Mouse (Mus musculus): Measurements from ENCODE around the gene Cmc4. TPM values are rescaled to one million over a fixed set of nuclear protein-coding genes. Genes with fewer than 3 reads are reported as not detected.

The Cmc4 gene
- 14.1 and 21.3 TPM in 2 replicates for polyA plus RNA-seq (2012; rRNA removed)

DNA sequence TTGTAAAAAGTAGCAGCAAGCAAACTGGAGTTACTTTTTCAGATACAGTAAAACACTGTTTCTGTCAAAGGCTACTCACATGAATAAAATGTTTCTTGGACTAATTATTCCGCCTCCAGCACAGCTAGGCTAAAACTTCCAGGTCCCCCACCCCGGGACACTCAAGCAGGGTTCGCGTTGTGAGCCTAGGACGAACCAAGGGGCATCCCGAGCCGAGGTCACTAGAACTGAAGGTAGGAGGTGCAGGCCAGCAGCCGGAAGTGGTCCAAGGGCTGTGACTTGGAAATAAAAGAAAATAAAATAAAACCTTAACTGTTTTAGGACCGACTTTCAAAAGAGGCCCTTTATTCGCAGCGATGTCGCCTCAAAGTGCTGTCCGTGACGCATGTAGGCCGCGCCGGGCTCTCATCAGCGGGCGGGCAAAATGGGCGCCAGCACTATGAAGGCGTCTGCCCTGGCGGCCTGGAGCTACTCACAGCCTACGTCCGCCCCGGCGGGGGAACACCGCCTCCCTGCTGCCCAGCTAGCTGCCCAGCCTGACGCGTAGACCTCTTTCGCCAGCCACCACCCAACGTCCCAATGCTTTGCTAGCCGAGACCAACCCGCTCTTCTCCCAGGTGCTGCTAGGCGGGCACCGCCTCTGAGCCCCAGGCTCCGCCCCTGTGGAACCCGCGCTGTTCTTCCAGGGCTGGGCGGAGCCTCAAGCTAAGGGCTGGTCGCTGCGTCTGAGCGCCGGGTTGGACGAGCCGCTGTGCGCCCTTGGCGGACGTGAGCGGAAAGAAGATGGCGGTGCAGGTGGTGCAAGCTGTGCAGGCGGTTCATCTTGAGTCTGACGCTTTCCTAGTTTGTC, at the start of gene Cmc4, which contains the start of the genes Mtcp1 and Brcc3:
Gene Cmc4 (minus strand): TSS at position 649 of the 850 bp plus-strand sequence.
Gene Mtcp1 (minus strand): TSS at position 653 of the 850 bp plus-strand sequence.
Gene Brcc3 (plus strand): TSS at position 693 of the 850 bp plus-strand sequence.
- TF ChIP-seq POLR2A (IDR thresholded peaks at IDR 0.05; ENCODE audit: borderline replicate concordance, extremely low read depth, insufficient read depth, insufficient read length, poor library complexity, severe bottlenecking), result peak; percentile 65; the same call in 1 of the 2 replicates
- no peak for TF ChIP-seq CTCF (IDR thresholded peaks at IDR 0.05; ENCODE audit: borderline replicate concordance, extremely low read depth, insufficient read depth, insufficient read length)
- DNase-seq (ENCODE audit: low read depth), result peak; percentile 96

DNA sequence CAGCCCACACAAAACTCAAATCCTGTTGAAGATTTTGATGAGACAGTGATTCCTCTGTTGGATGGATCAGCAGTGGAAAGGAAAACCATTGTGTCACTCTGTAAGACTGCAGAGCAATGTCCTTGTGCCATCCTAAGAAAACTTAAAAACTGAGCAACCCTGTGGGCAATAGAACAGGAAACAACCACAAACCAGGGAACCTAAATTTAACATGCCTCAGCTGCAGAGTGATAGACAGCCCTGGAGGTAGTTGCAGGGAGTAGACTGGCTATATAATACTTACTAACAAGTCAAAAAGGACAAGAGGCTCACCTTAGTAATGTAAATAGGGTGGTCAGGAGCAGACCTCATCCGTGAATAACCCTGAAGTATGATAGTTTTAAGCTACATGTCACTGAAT, 38.2 kb upstream of the Cmc4 start:
- DNase-seq (ENCODE audit: low read depth), result no peak
- TF ChIP-seq POLR2A (IDR thresholded peaks at IDR 0.05; ENCODE audit: borderline replicate concordance, extremely low read depth, insufficient read depth, insufficient read length, poor library complexity, severe bottlenecking), result no peak
- TF ChIP-seq CTCF (IDR thresholded peaks at IDR 0.05; ENCODE audit: borderline replicate concordance, extremely low read depth, insufficient read depth, insufficient read length), result no peak

DNA sequence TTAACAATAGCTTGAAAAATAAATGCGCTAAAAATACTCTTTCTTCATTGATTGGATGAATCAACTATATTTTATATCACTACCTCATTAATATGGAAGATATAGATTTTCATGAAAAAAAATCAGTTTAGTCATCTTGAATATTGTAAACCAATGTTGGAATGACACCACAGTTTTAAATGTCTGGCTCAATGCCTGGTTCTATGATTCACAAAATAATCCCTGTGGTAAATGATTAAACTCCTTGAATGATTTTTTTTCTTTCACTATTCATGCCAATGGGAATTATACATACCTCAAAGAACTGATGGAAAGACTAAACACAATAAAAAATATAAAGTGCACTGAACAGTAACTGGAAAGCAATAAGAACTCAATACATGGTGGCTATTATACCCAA, 6.7 kb downstream of the Cmc4 start:
- no peak for TF ChIP-seq CTCF (IDR thresholded peaks at IDR 0.05; ENCODE audit: borderline replicate concordance, extremely low read depth, insufficient read depth, insufficient read length)
- TF ChIP-seq POLR2A (IDR thresholded peaks at IDR 0.05; ENCODE audit: borderline replicate concordance, extremely low read depth, insufficient read depth, insufficient read length, poor library complexity, severe bottlenecking), result no peak
- no peak for DNase-seq (ENCODE audit: low read depth)

DNA sequence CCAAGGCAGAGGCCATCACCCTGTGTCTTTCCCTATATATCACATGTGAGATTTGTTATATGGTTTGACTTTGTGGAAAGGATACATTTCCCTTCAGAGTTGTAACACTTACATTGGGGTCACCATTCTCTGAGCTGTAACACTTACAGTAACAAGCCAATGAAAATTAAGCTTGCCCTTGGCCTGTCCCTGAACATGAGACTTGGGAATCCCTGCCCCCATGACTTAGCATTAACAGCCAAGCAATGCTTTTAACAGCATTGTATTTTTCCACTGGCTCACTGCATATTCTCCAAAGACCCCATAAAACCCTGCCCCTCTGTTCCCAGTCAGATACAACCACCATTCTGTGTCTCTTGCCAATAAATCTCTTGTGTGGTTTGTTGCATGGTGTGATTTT, 13.0 kb downstream of the Cmc4 start:
- TF ChIP-seq CTCF (IDR thresholded peaks at IDR 0.05; ENCODE audit: borderline replicate concordance, extremely low read depth, insufficient read depth, insufficient read length) (no peak), POLR2A (IDR thresholded peaks at IDR 0.05; ENCODE audit: borderline replicate concordance, extremely low read depth, insufficient read depth, insufficient read length, poor library complexity, severe bottlenecking) (no peak)
- no peak for DNase-seq (ENCODE audit: low read depth)

DNA sequence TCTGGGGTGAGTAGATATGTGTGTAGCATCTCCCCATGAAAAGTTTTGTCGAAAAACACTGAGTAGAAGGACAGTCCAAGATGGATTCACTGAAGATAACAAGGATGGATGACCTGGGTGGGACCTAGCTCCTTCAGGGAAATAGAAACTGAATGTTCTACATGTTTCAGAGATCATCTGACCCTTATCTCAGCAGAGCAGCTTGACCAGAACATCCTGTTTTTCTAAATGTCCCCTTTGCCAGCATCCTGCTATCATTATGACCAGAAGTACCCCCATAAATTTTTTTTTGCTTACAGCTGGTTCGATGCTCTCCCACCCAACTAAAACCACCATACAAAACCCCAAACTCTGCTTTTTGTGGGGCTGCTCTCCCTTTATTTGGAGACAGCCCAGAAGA, 13.7 kb downstream of the Cmc4 start:
- no peak for DNase-seq (ENCODE audit: low read depth)
- TF ChIP-seq CTCF (IDR thresholded peaks at IDR 0.05; ENCODE audit: borderline replicate concordance, extremely low read depth, insufficient read depth, insufficient read length) (no peak), POLR2A (IDR thresholded peaks at IDR 0.05; ENCODE audit: borderline replicate concordance, extremely low read depth, insufficient read depth, insufficient read length, poor library complexity, severe bottlenecking) (no peak)

DNA sequence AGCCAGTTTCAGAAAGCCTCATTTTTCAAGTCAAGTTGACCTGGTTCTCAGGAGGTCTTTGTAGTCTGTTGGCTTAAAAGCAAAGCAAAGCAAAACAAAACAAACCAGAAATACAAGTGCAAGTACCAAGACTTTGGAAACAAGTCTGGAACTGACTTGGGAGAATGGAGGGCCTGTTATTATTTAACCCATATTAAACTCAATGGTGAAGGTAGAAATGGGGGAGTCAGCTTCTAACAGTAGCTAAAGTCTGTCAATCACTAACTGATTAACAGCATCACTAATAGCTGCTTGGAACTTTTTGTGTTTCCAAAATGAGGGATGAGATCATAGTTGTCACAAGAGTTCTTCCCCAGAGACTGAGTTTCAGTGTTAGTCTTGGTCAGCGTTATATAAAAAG, 16.9 kb downstream of the Cmc4 start:
- TF ChIP-seq POLR2A (IDR thresholded peaks at IDR 0.05; ENCODE audit: borderline replicate concordance, extremely low read depth, insufficient read depth, insufficient read length, poor library complexity, severe bottlenecking) (no peak), CTCF (IDR thresholded peaks at IDR 0.05; ENCODE audit: borderline replicate concordance, extremely low read depth, insufficient read depth, insufficient read length) (no peak)
- DNase-seq (ENCODE audit: low read depth), result no peak

DNA sequence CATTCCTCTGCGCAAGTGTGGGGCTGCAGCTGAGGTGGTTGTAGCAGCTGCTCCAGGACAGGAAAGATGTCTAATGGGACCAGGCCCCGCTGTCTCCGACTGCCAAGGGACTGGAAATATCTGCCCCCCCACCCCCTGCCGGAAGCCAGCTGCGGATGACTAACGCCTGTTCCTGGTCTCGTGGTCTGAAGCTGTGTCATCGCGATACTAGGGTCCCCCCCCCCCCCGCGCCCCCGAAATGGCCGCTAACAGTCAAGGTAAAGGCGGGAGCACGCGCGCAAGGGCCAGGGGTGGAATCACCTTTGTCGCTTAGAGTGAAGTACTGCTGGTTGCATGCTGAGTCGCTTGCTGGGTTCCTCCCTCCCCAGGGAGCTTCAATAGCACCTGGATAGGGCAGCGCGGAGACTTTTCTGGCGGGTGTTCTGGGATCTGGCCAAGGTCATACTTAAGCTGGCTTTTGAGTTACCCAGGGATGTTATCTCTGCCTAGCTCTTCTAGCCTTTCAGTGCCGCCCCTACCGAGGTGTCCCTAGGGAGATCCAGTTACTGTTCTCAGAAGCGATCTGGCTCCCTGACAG, 34.1 kb downstream of the Cmc4 start, which contains the start of the genes Fundc2 and F8:
Gene Fundc2 (plus strand): TSS at position 205 of the 577 bp plus-strand sequence.
Gene F8 (minus strand): TSS at position 421 of the 577 bp plus-strand sequence.
- DNase-seq (ENCODE audit: low read depth), result peak; percentile 93
- no peak for TF ChIP-seq POLR2A (IDR thresholded peaks at IDR 0.05; ENCODE audit: borderline replicate concordance, extremely low read depth, insufficient read depth, insufficient read length, poor library complexity, severe bottlenecking)
- TF ChIP-seq CTCF (IDR thresholded peaks at IDR 0.05; ENCODE audit: borderline replicate concordance, extremely low read depth, insufficient read depth, insufficient read length), result no peak

DNA sequence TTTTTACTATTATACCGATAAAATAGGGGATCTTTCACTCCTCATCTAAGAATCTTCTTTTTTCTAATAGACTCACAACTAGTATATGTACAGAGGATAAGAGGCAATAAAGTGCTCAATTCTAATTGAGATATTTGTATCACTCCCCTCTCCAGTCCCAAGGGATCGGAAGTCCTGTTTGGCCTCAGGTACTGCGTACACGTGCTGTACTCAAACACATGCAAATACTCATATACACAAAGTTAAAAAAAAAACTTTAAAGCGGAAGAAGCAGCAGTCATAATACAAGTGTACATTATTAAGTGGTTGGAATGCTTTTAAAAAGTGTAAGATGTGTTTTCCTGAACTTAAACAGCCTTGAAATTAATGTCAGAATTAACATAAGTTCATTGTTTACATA, 34.7 kb downstream of the Cmc4 start:
- no peak for TF ChIP-seq POLR2A (IDR thresholded peaks at IDR 0.05; ENCODE audit: borderline replicate concordance, extremely low read depth, insufficient read depth, insufficient read length, poor library complexity, severe bottlenecking)
- no peak for TF ChIP-seq CTCF (IDR thresholded peaks at IDR 0.05; ENCODE audit: borderline replicate concordance, extremely low read depth, insufficient read depth, insufficient read length)
- no peak for DNase-seq (ENCODE audit: low read depth)

DNA sequence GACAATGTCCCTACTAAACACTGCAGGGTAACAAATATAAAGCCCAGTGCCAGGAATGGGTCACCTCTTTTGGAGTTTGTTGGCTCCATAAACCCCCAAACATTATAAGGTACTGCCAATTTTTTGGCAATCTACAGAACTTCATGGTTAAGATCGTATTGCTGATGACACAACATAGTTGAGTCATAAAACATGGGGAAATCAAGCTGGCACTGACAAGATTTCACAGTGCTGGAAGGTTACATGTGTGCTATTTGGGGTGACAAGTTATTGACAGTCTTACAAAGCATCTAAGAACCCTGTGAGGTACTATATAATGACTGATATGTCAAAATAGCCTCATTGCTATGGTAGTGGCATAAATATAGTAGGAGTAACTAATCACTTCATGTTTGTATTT, 35.2 kb downstream of the Cmc4 start:
- DNase-seq (ENCODE audit: low read depth), result no peak

DNA sequence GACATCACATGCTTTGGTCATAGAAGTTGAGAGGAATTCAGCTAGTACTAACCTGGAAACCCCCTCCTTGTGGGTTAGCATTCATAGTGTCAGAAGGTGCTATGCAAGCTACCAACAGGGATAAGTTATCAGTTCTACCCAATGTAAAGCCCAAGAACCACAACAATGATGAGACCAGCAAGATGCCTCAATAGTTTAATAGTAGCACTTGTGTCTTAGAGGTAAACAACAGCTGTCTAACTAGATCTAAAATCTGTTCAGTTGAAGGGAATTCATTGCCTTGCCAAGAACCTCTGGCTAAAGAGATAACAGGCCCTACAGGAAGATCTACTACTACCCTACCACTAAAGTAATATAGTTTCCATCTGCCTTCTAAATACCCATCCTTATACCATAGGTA, 39.6 kb downstream of the Cmc4 start:
- TF ChIP-seq CTCF (IDR thresholded peaks at IDR 0.05; ENCODE audit: borderline replicate concordance, extremely low read depth, insufficient read depth, insufficient read length) (no peak), POLR2A (IDR thresholded peaks at IDR 0.05; ENCODE audit: borderline replicate concordance, extremely low read depth, insufficient read depth, insufficient read length, poor library complexity, severe bottlenecking) (no peak)
- DNase-seq (ENCODE audit: low read depth), result no peak

More for the DNA sequence above, 35.2 kb downstream of the Cmc4 start:
- no peak for TF ChIP-seq POLR2A (IDR thresholded peaks at IDR 0.05; ENCODE audit: borderline replicate concordance, extremely low read depth, insufficient read depth, insufficient read length, poor library complexity, severe bottlenecking)

DNA sequence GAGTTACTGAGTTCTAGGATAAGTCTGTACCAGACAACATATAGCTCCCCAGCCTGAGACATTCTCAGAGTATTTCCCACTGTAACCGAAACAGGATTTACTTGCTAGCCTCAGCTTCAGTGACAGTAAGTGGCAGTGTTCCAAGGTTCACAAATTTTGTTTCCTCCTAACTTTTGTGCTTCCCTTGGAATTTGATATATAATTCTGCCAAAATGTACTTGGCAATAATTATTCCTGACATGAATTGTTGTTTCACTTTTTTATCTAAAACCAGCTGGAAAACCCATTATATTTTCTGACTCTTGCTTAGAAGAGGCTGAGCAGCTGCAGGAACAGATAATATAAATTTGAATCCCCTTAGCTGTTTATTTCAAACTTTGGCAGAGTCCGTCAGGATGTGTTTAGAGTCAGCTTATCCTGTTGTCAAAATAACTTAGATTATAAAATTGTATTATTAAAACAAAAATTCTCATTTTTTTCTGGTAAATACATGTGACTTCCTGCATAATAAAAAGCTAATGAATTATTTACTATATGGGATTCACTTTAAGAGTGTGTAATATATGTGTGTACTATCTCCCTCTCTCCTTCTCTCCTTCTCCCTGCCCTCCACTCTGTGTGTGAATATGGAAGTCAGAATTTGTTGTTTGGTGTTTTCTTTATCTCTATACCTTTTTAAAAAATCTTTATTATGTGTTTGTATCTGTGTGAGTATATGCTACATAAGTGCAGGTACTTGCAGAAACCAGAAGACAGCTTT, 43.5 kb downstream of the Cmc4 start:
- no peak for DNase-seq (ENCODE audit: low read depth)
- TF ChIP-seq CTCF (IDR thresholded peaks at IDR 0.05; ENCODE audit: borderline replicate concordance, extremely low read depth, insufficient read depth, insufficient read length) (no peak), POLR2A (IDR thresholded peaks at IDR 0.05; ENCODE audit: borderline replicate concordance, extremely low read depth, insufficient read depth, insufficient read length, poor library complexity, severe bottlenecking) (no peak)

Measured in brain, embryonic 14.5 days (tissue).